Mouse (Mus musculus): Measurements from ENCODE around the gene Gng5. TPM values are rescaled to one million over a fixed set of nuclear protein-coding genes. Genes with fewer than 3 reads are reported as not detected.

Gng5 gene
- total RNA-seq (2014; rRNA removed) (73.7 and 90.4 TPM in 2 replicates), polyA plus RNA-seq (2015; fragmentation: Nextera tagmentation; extraction: Ambion mirVana) (291 and 344 TPM in 2 replicates)

- H3K36me3 ChIP-seq (ENCODE audit: insufficient read depth) = peaks cover 9% of the 10 kb centered on the region; the same call in 1 of the 2 replicates
- H3K9ac ChIP-seq = peak within 1 kb of the TSS; percentile 64
- H3K4me3 ChIP-seq (ENCODE audit: low read depth, low read length) = peak within 1 kb of the TSS; percentile 75
- DNase-seq = peak; percentile 90
- H3K4me2 ChIP-seq (ENCODE audit: low read depth) = peak within 1 kb of the TSS; percentile 69
- H3K27me3 ChIP-seq (ENCODE audit: insufficient read depth, low read length) = no peaks in the 10 kb centered on the region
- H3K9me3 ChIP-seq (ENCODE audit: low read length) = no peaks in the 10 kb centered on the region
- H3K27ac ChIP-seq (ENCODE audit: low read depth, low read length) = peak within 1 kb of the TSS; percentile 75
- WGBS = under 1% methylated on average over 57 of the region's 88 CpGs
- ATAC-seq = peak; percentile 84
- peaks cover 5% of the 10 kb centered on the region; the same call in 1 of the 2 replicates for H3K4me1 ChIP-seq (ENCODE audit: insufficient read depth)
- TF ChIP-seq CTCF (IDR thresholded peaks at IDR 0.05; ENCODE audit: low read depth) = no peak
Measured at GRCm38 (mm10) chr3:146499431-146500002, at the start of gene Gng5, which contains the start of gene Spata1. TSS of gene Gng5 (plus strand) at chr3:146499807. TSS of gene Spata1 (minus strand) at chr3:146499753.

GRCm38 (mm10) chr3:146450371-146450841 is 49.2 kb upstream of the Gng5 start:
- peak overlapping the region; percentile 73 for H3K9ac ChIP-seq
- H3K4me1 ChIP-seq (ENCODE audit: insufficient read depth) = 0 out of 2 replicates have a peak, but pooled peaks cover 5% of the 10 kb centered on the region
- TF ChIP-seq CTCF (IDR thresholded peaks at IDR 0.05; ENCODE audit: low read depth) = peak; percentile 69
- peak overlapping the region; percentile 54 for H3K4me2 ChIP-seq (ENCODE audit: low read depth)
- WGBS = 2% methylated on average over 29 of the region's 29 CpGs
- 0 out of 2 replicates have a peak, but pooled peaks cover 2% of the 10 kb centered on the region for H3K36me3 ChIP-seq (ENCODE audit: insufficient read depth)
- no peaks in the 10 kb centered on the region for H3K27me3 ChIP-seq (ENCODE audit: insufficient read depth, low read length)
- DNase-seq = peak; percentile 90
- no peaks in the 10 kb centered on the region for H3K9me3 ChIP-seq (ENCODE audit: low read length)
- peak; percentile 100 for ATAC-seq
- H3K27ac ChIP-seq (ENCODE audit: low read depth, low read length) = peak overlapping the region; percentile 51
- H3K4me3 ChIP-seq (ENCODE audit: low read depth, low read length) = peak overlapping the region; percentile 59

GRCm38 (mm10) chr3:146451375-146451774 is 48.2 kb upstream of the Gng5 start:
- H3K27me3 ChIP-seq (ENCODE audit: insufficient read depth, low read length) = no peaks in the 10 kb centered on the region
- ATAC-seq (no peak), DNase-seq (no peak)
- WGBS = 80% methylated on average over 5 of the region's 5 CpGs
- H3K4me3 ChIP-seq (ENCODE audit: low read depth, low read length) = no peak overlapping the region
- H3K36me3 ChIP-seq (ENCODE audit: insufficient read depth) = no peaks in the 10 kb centered on the region
- no peak for TF ChIP-seq CTCF (IDR thresholded peaks at IDR 0.05; ENCODE audit: low read depth)
- 0 out of 2 replicates have a peak, but pooled peaks cover 5% of the 10 kb centered on the region for H3K4me1 ChIP-seq (ENCODE audit: insufficient read depth)
- no peak overlapping the region for H3K4me2 ChIP-seq (ENCODE audit: low read depth)
- H3K27ac ChIP-seq (ENCODE audit: low read depth, low read length) = no peak overlapping the region
- no peak overlapping the region for H3K9ac ChIP-seq
- no peaks in the 10 kb centered on the region for H3K9me3 ChIP-seq (ENCODE audit: low read length)

- WGBS = 70% methylated on average over 2 of the region's 2 CpGs
- no peak overlapping the region for H3K4me3 ChIP-seq (ENCODE audit: low read depth, low read length)
- no peaks in the 10 kb centered on the region for H3K36me3 ChIP-seq (ENCODE audit: insufficient read depth)
- H3K9ac ChIP-seq = no peak overlapping the region
- ATAC-seq (no peak), DNase-seq (no peak)
- no peaks in the 10 kb centered on the region for H3K27me3 ChIP-seq (ENCODE audit: insufficient read depth, low read length)
- no peaks in the 10 kb centered on the region for H3K4me1 ChIP-seq (ENCODE audit: insufficient read depth)
- no peak overlapping the region for H3K27ac ChIP-seq (ENCODE audit: low read depth, low read length)
- H3K4me2 ChIP-seq (ENCODE audit: low read depth) = no peak overlapping the region
- TF ChIP-seq CTCF (IDR thresholded peaks at IDR 0.05; ENCODE audit: low read depth) = 0 out of 2 replicates have a peak, but pooled peaks have one; percentile 1
- no peaks in the 10 kb centered on the region for H3K9me3 ChIP-seq (ENCODE audit: low read length)
Measured at GRCm38 (mm10) chr3:146462939-146463338, 36.7 kb upstream of the Gng5 start.

GRCm38 (mm10) chr3:146469226-146469625 is 30.4 kb upstream of the Gng5 start:
- no peak for ATAC-seq

GRCm38 (mm10) chr3:146472657-146473056 is 26.9 kb upstream of the Gng5 start:
- no peak for ATAC-seq
- Histone ChIP-seq H3K4me2 (ENCODE audit: low read depth) (no peak overlapping the region), H3K4me3 (ENCODE audit: low read depth, low read length) (no peak overlapping the region), H3K4me1 (ENCODE audit: insufficient read depth) (no peaks in the 10 kb centered on the region), H3K27me3 (ENCODE audit: insufficient read depth, low read length) (no peaks in the 10 kb centered on the region), H3K36me3 (ENCODE audit: insufficient read depth) (no peaks in the 10 kb centered on the region), H3K27ac (ENCODE audit: low read depth, low read length) (no peak overlapping the region), H3K9me3 (ENCODE audit: low read length) (no peaks in the 10 kb centered on the region), H3K9ac (no peak overlapping the region)
- TF ChIP-seq CTCF (IDR thresholded peaks at IDR 0.05; ENCODE audit: low read depth) = no peak
- DNase-seq = no peak
- 66% methylated on average over 4 of the region's 4 CpGs for WGBS

More at GRCm38 (mm10) chr3:146469226-146469625, 30.4 kb upstream of the Gng5 start:
- 78% methylated on average over 2 of the region's 2 CpGs for WGBS
- no peak overlapping the region for H3K4me2 ChIP-seq (ENCODE audit: low read depth)
- H3K27ac ChIP-seq (ENCODE audit: low read depth, low read length) = no peak overlapping the region
- no peaks in the 10 kb centered on the region for H3K9me3 ChIP-seq (ENCODE audit: low read length)
- no peaks in the 10 kb centered on the region for H3K36me3 ChIP-seq (ENCODE audit: insufficient read depth)
- no peak for TF ChIP-seq CTCF (IDR thresholded peaks at IDR 0.05; ENCODE audit: low read depth)
- H3K9ac ChIP-seq = no peak overlapping the region
- no peak for DNase-seq
- no peak overlapping the region for H3K4me3 ChIP-seq (ENCODE audit: low read depth, low read length)
- no peaks in the 10 kb centered on the region for H3K4me1 ChIP-seq (ENCODE audit: insufficient read depth)
- H3K27me3 ChIP-seq (ENCODE audit: insufficient read depth, low read length) = no peaks in the 10 kb centered on the region

GRCm38 (mm10) chr3:146473741-146474140 is 25.9 kb upstream of the Gng5 start:
- Histone ChIP-seq H3K4me3 (ENCODE audit: low read depth, low read length) (no peak overlapping the region), H3K36me3 (ENCODE audit: insufficient read depth) (no peaks in the 10 kb centered on the region), H3K9ac (no peak overlapping the region), H3K4me2 (ENCODE audit: low read depth) (no peak overlapping the region), H3K27ac (ENCODE audit: low read depth, low read length) (no peak overlapping the region), H3K4me1 (ENCODE audit: insufficient read depth) (no peaks in the 10 kb centered on the region), H3K9me3 (ENCODE audit: low read length) (no peaks in the 10 kb centered on the region), H3K27me3 (ENCODE audit: insufficient read depth, low read length) (no peaks in the 10 kb centered on the region)
- no peak for TF ChIP-seq CTCF (IDR thresholded peaks at IDR 0.05; ENCODE audit: low read depth)
- ATAC-seq (no peak), DNase-seq (no peak)

Measured in forebrain, postnatal 0 days (tissue).